Comparison of ENCODE assay signal across 12 mouse cellular contexts in the genomic region with DNA sequence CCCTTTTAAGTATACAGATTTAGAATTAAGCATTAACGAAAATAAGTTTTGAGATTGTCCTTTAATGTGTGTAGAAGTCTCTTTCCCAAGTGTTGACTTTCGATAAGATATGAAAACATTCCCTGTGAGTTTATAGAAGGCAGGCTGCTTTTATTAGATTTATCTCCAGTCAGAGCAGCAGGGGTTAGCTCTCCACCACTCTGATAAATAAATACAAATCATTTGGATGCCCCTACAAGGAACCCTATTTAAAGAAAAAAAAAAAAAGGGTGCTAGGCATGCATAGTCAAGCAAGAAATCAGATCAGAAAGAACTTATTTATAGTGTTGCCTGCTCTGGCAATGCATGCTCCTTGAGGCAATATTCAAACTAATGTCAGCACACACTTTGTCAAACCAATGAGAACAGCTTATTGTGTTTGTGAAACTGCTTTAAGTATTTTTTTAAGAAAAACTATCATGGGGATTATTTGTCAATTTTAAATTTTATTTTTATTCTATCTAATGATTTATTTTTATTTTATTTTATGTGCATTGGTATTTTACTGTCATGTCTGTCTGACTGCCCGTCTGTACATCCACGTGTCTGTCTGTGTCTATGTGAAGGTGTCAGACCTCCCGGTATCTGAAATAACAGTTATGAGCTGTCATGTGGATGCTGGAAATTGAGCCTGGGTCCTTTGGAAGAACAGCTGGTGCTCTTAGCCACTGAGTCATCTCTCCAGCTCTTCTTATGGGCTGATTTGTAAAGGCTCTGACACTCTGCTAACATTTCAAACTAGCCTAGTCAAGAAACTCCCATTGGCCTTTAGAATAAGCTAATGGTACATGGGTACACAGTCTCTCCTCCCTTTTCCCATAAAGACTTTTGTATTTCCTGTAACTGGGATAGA.
"Had no signal": no experiment of that assay in that cellular context is flagged by ENCODE, and none has a peak within 500 bp of the region (broad histone marks: within the 10 kb centered on the region; RNA-seq: fewer than 3 reads in every experiment).

No protein-coding gene starts in this region.

- H3K9ac ChIP-seq: kidney, embryonic 15.5 days; limb, embryonic 15.5 days; liver, embryonic 12.5 days; midbrain, embryonic 12.5 days; stomach, embryonic 15.5 days had no signal

- H3K4me2 ChIP-seq: limb, embryonic 15.5 days; liver, embryonic 12.5 days; midbrain, embryonic 12.5 days; stomach, embryonic 15.5 days had no signal

- H3K27ac ChIP-seq: kidney, embryonic 15.5 days; limb, embryonic 15.5 days; liver, embryonic 12.5 days; midbrain, embryonic 12.5 days; stomach, embryonic 15.5 days had no signal

- DNase-seq: kidney, adult 18-20 months; kidney, postnatal 25 days; layer of hippocampus, adult 9-11 months; layer of hippocampus, postnatal 36 days; right cerebral cortex, postnatal 14 days; thymus, postnatal 36 days had no signal

- H3K27me3 ChIP-seq: kidney, embryonic 15.5 days; limb, embryonic 15.5 days; liver, embryonic 12.5 days; midbrain, embryonic 12.5 days; stomach, embryonic 15.5 days had no signal

- H3K36me3 ChIP-seq: kidney, embryonic 15.5 days; limb, embryonic 15.5 days; liver, embryonic 12.5 days; midbrain, embryonic 12.5 days; stomach, embryonic 15.5 days had no signal

- H3K4me3 ChIP-seq: kidney, embryonic 15.5 days; limb, embryonic 15.5 days; liver, embryonic 12.5 days; midbrain, embryonic 12.5 days; stomach, embryonic 15.5 days had no signal

- H3K9me3 ChIP-seq: kidney, embryonic 15.5 days; limb, embryonic 15.5 days; liver, embryonic 12.5 days; midbrain, embryonic 12.5 days; stomach, embryonic 15.5 days had no signal

- H3K4me1 ChIP-seq: limb, embryonic 15.5 days; liver, embryonic 12.5 days; stomach, embryonic 15.5 days had no signal

- ATAC-seq: liver, embryonic 12.5 days; midbrain, embryonic 16.5 days had no signal
